Mouse (Mus musculus): ENCODE measurements around the gene Jmjd8.
A peak's percentile ranks its signal among the peaks of the same experiment; 100 is the strongest.

Gene Jmjd8

DNA sequence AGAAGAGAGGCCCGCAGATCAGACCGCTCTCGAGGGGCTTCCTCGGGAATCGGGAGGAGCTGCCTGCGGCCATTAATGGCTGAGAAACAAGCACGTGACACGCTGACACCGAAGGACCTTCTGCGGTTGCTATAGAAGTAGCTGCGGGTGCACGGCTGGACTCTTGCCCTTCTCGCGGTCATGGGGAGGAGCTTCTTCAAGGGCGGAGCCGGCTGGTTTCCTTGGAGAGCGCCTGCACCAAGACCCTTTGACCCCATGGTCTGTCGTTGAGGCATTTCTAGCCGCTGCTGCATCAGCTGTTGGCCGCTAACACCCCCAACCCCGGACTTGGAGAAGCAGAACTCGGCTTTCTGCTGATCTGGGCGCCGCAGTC is 4.6 kb downstream of the Jmjd8 start, which contains the start of gene Stub1:
Gene Stub1 (minus strand): TSS at position 114 of the 373 bp plus-strand sequence.
- DNase-seq (ENCODE audit: low read depth): peak; percentile 89

DNA sequence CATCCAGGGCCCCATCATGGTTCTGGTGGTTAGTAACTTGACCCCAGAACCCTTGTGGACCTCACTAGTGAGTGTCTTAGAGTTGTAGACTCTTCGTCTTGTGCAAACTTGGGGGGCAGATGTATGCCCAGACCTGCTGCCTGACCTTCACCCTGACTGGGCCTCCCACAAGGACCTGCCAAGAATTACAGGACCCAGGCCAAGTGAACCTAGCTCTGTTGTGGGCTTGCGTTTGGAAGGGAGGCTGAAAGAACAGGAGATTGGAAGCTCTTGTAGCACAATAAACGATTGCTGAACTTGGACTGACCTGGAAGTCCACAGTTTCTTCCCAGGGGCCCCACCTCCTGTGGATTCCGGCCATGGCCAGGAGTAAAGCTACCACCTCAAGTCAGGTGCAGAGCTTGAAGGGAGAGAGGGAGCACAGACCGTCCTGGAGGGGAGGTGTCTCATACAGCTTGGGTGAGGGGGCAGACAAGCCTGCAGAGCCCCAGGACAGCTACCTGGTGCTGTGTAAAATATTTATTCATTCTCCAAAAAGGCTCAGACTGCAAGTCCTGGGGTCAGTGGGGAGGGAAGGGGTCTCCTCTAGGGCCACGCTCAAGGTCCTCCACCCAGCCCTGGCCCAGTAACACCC is 5.4 kb downstream of the Jmjd8 start:
- no peak for DNase-seq (ENCODE audit: low read depth)

DNA sequence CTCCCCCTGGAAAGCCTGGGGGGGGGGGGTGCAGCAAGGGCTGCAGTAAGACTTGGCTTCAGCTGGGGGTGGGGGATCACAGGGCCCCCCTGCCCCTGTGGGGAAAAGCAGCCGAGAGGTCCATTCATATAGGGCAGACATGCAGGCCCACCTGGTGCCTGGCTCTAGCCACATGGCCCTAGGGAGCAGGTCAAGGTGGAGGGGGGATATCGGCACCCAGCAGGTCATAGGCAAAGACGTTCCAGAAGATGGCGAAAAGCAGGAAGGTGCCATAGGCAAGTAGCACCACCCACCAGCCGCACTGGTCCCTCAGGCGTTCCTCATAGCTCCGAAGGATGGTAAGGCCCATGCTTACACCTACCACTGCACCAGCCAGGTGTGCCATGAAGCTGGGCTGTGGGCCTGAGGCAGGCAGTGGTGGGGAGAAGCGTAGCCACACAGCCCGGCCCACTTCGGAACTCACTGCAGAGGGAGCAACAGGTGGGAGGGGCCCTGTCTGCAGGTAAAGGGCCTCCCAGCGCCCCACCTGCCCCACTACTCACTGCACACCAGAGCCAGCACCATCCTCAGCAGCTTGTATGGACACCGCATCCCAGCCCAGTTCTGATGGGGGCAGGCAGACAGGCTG is 6.0 kb downstream of the Jmjd8 start:
- no peak for DNase-seq (ENCODE audit: low read depth)

DNA sequence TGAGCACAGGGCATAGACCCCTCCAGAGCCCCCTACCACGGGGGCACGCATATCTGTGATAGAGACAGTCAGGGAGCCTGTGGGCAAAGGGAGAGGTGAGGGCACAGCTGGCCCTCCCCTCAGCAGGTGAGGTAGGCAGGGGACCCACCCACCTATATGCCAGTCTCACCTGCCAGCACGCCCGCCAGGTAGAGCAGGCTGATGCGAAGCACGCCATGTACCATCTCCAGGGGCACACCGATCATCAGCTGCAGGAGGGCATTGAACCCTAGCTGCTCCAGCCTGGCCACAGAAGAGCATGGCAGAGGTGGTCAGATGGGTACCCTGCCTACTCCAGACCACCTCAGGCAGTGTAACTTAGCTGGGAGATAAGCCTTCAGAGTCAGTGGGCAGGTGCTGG is 6.6 kb downstream of the Jmjd8 start:
- DNase-seq (ENCODE audit: low read depth): no peak

DNA sequence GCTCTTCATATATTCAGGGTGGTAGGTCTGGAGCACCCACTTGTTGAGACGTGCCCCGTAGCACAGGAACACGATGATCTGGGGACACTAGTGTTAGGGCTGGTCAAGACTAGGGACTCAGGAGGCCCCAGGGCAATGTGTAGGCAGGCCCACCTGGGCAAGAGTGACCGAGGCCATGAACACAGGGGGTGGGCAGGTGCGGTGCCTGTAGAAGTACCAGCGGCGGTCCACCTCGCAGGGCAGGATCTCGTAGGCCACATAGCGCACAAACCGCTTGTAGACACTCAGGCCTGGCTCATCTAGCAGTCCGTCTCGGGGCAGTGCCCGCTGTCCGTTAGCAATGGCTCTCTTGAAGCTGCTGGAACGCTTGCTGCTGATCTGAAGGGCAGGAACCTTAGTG is 7.1 kb downstream of the Jmjd8 start:
- DNase-seq (ENCODE audit: low read depth): no peak

DNA sequence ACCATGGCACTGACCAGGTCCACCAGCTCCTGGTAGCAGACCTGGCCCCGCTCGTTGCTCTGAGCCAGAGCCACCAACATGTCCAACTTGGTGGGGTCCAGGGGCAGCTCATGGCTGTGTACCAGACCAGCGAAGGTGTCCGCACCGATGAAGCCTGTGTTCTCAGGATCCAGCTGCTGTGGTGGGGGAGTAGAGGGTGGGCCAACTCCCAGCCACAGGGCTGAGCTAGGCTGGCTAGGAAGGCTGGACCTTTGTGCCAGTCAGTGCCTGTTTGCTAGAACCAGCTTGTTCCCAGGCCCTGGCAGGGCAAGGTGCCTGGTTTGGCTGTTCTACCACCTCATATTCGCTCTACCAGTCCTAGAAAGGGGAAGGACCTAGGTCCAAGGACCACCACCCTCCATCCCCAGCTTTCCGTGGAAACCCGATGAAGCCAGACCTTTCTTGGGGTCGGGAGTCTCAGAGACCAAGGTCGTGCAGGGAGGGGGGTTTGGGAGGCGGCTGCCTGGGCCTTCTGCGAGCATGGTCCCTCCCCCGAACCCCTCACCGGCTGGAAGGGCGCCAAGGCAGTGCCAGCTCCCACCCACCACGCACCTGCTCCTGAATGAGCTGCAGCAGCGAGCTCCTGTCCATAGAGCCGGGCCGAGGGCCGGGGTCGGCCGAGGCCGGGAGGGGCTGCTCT is 7.9 kb downstream of the Jmjd8 start:
- no peak for DNase-seq (ENCODE audit: low read depth)

DNA sequence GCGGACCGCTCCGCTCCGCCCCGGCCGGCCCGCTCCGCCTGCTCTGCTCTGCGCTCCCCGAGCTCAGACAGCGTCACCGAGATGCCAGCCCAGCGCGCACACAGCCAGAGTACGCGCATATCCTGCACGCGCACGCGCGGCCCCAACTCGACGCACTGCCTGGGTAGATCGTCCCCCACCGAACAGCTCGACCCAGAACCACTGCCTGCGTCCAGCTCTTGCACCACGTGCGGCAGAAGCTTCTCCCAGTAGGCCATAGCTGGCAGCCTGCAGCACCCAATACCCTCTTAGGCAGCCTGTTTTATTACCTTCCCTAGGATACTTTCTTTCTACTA is 8.4 kb downstream of the Jmjd8 start, which contains the start of gene Rhbdl1:
Gene Rhbdl1 (minus strand): TSS at position 220 of the 335 bp plus-strand sequence.
- DNase-seq (ENCODE audit: low read depth): no peak

DNA sequence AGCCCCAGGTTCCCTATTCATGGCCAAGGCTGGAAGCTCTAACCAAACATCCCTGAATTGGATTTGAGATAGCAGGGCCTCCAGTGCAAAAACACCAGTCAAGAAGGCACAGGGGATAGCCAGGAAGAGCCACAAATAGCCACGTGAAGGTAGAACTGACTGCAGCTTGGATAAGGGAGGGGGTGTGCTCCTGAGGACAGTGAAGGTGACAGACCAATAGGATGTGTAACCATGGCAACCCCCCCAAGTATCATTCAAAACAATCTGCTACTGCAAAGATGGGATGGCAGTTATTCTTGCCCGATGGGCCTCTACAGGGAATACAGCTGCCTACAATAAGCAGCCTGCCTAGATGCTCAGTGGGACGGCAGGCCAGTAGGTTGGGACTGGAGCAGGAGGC is 8.9 kb downstream of the Jmjd8 start:
- DNase-seq (ENCODE audit: low read depth): no peak

DNA sequence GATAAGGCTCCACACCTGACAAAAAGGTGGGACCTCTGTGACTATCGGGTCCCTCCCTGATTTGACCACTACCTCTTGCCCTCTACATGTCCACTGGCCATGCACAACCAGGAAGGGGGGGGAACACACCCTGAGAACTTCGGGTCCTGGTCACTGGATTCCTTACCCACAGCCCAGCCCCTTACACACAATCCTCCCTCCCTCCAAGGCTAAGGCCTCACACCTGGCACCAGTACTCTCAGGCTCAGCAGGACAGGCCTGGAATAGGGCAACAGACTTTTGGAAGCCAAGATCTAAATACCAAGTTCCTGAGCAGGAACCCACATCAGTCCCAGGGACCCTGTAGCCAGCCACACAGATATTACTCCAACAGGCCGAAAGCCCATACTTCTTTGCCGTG is 10.2 kb downstream of the Jmjd8 start:
- DNase-seq (ENCODE audit: low read depth): no peak

DNA sequence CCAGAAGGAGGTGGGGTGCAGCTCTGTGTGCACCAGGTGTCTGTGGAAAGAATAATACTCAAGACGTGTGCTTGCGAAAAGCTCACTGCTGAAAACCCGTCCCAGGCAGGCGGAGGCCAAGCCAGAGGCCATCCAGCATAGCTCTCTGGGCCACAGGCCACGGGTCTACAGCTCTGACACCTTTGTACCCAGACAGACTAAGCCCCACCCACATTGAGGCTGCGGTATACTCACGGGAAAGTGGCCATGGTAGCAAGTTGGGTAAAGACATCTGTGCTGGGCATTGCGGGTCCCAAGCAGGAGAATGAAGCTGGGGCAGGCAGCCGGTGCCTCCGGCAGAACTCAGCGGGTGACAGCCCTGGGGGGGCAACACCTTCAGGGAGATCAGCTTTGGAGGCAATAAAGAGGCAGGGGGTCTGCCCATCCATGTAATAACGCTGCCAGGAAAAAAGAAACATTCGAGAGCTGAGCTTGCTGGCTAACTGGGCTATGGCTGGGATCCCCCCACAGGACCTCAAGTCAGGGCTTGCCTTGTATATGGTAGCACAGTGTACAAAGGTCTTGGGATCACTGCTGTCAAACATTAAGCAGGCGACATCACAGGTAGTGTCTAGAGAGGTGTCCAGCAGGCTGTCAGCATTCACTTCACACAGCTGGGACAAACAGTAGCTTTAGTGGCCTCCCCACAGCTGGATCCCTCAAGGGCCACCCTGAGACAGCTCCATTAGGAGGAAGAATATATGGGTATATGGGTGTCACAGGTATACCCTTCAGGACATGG is 11.0 kb downstream of the Jmjd8 start:
- no peak for DNase-seq (ENCODE audit: low read depth)

DNA sequence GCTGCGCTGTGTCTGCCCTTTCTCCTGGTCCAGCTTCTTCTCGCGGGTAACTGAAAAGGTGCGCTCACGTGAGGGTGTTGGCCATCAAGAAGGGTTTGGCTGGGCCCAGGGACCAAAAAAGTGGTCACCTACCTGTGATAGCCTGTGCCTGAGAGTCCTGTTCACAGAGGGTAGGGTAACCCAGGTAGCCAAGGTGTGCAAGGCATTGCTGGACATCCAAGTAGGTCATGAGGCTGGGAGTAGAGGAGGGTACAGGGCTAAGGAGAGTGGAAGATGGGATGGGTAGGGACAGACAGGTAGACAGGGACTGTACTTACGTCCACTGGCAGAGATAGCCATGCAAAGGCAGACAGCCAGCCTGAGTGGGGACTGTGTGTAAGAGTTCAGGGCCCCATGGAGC is 11.9 kb downstream of the Jmjd8 start:
- no peak for DNase-seq (ENCODE audit: low read depth)

DNA sequence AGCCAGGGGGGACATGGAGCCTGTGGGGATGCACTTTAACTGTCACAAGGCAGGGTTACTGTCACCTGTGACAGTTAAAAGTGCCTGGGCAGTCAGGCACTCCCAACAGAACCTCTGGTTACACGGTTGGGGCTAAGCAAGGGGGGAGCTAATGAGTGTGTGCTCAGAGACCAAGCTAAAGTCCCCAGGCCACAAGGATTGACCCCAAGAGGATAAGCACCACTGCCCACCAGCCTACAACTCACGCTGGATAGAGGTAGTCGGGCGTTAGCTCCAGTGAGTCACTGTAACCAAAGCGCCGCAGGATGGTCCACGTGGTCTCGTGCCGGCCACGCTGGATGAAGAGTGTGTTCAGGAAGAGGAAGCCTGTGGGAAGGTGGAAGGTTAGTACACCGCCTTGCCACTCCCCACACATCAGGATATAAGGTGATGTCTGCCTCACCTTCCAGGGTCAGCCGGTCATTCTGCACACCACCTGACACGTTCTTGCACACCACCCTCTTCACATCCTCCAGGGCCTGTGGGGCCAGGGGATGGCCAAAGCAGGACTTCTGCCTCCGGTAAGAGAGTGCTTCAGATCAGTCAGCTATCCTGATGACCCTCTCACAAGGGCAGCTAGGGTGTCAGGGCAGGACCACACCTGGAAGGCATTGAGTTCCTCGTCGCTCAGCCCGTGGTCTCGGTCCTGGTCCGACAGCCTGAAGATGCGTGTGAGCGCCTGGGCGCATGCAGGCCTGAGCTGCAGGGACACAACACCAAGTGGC is 12.6 kb downstream of the Jmjd8 start, which contains the start of gene Gm20683:
Gene Gm20683 (minus strand): TSS at position 647 of the 764 bp plus-strand sequence.
- DNase-seq (ENCODE audit: low read depth): no peak

DNA sequence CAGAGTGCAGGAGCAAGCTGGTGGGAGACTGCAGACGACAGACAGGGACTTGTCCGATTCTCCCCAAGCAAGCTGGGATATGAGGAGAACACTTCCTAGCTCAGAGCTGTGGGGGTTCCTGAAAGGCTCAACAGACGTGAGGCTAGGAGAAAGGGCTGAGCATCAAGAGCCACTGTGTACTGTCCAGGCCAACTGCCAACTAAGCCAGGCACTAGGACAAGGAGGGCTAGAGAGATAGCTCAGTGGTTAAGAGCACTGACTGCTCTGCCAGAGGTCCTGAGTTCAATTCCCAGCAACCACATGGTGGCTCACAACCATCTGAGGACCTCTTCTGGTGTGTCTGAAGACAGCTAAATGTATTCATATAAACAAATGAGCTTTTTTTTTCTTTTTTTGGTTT is 13.8 kb downstream of the Jmjd8 start:
- no peak for DNase-seq (ENCODE audit: low read depth)

DNA sequence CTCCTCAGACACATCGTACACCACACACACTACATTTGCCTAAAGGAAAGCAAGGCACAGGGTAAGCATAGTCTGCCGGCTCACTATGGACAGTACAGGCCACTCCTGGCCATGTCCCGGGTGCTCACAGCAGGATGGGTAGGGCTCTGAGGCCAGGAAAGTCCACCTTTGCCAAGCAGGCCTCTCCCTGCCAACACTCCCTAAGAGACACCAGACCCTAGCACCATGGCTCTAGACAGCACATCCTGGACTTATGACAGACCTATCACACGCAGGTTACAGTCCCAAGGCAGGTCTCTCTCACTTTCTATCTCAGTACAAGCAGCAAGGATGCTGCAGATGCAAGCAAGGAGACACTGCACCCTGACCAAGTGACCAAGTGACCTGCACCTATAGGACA is 14.5 kb downstream of the Jmjd8 start:
- no peak for DNase-seq (ENCODE audit: low read depth)

DNA sequence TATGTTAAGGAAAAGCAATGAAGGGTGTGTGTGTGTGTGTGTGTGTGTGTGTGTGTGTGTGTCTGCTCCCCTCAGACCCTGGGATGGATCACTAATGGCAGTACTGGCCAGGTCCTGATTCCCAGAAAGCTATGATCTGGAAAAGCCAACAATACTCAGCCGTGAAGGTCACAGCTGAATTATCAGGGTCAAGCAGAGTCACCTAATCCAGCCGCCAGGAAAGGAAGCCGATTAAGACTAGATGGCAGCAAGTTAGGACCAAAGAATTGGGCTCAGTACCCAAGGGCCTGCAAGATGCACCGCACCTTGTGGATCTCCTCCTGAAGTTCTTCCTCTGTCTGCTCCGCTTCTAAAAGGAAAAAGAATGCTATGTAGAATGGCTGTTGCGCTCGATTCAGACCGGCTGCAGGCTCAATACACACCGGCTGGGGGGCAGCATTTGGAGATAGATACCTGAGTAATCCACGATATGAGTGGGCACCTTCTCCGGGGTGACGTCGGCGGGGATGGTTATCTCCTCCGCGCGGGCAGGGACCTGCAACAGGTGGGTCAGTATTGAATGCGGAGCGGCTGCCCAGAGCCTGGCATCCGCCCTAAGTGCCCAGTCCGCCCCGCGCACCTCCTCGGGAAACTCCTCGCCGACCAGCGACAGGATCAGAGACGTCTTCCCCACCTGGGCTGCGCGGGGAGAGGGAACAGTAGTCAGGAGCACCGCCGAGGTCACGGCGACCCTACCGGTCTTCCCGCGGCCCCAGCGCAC is 15.1 kb downstream of the Jmjd8 start:
- no peak for DNase-seq (ENCODE audit: low read depth)

DNA sequence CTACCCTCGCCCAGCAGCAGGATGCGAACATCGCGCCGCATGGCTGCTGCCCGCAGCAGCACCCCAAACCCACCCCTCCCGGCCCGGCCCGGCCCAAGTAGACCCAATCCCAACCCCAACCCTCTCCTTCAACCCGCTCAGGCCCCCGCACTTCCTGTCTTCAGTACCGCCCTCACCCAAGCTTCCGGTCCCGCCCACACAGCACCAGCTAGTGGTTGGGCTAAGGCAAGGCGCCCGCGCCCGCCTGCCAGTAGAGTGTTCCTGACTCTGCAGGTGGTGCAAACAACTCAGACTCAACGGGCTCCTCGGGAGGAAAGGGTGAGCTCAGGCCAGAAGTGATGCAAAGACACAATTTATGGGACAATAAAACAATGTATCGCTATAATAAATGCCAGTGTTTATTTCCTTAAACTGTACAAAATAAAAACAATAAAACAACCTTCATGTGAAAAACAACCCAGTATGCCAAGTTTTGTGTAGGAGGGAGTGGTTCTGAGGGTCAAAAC is 15.8 kb downstream of the Jmjd8 start, which contains the start of gene Rhot2:
Gene Rhot2 (minus strand): TSS at position 456 of the 506 bp plus-strand sequence.
- peak; percentile 78 for DNase-seq (ENCODE audit: low read depth)

DNA sequence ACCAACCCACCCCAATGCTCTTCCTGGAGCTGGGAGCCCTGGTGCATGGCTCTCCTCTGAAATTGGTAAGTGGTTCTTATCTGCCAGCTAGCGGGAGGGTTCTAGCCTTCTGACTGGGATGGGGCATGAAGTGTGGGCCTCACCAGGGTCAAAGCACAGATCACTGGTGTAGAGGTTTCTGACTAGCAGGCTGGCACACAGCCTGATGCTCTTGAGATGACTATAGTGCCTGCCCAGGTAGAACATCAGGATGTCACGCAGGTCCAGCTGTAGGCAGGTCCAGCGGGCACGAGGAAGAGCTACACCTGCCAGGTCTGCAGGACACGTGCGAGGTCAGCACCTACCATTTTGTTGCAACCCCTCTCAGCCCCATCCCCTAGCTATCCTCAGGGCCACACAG is 31.6 kb downstream of the Jmjd8 start:
- DNase-seq (ENCODE audit: low read depth): no peak

DNA sequence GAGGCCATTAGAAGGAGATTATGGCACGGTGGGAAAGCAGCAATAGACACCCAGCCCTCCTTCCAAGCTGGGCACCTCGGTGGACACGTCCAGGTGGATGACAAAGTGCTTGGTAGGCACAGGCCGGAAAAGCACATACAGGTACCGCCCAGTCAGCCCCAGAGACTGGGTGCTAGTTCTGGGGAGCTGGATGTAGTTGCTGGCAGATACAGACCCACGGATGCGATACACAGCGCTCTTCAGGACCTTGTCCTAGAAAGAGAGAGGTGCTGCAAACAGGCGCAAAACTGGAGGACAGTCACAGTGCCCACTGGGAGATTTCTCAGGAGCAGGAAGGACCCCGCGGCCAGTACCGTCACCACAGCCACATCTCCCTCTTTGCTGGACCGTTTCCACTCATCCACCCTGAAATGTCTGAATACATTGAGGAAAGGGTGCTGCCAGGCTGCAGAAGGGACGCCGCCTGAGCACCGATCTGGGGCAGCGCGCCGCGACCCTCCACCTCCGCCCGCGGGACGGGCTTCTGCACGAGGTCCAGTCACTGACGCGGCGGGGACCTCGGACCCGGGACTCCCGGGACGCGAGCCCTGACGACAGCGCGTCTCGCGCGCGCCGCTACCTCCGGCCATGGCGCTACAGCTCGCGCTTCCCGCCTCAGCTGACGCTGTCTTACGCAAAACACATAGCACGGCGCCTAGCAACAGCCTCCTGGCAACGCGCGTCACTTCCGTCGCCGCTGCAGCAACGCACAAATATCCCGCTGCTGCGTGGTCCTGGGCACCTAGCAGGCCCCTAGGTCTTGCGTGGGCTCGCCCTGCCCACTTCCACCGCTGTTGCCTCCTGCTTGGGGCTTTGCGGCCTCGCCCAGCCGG is 32.4 kb downstream of the Jmjd8 start, which contains the start of gene Wdr90:
Gene Wdr90 (minus strand): TSS at position 670 of the 872 bp plus-strand sequence.
- DNase-seq (ENCODE audit: low read depth): peak; percentile 86

DNA sequence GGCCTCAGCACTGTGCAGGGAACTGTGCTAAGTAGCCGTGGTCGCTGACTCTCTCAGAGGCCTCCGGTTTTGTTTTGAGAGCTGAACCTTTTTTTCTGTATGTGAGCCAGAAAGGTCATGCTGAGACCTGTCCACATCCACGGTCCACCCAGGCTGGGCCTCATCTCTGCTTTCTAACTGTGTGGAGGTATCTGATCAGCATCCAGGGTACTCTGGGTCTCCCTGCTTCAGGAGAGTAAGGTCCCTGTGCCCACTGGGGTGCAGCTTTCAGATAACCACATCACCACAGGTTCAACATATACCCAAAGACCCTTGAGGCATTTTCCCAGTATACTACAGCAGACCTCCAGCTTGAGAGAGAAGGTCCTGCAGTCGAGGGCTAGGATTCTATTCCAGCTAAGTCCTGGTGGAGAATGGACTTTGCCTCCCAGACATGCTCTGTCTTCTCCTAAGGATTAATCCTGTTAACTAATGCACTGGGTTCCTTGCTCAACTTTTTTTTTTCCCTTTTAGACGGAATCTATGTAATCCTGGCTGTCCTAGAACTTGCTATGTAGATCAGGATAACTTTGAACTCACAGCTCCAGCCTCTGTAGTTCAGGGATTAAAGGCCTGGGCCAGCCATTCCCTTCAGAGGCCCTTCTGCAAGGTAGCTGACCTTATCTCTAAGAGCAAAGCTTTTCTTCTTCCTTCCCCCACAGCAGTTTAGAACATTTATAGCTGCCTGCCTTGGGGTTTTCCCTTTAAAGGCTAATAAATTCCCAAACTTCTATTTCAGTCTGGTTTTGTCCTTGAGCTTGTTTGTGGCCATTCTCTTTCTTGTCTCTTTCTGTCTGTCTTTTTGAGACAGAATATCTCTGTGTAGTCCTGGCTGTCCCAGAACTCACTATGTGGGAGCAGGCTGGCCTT is 33.3 kb downstream of the Jmjd8 start:
- no peak for DNase-seq (ENCODE audit: low read depth)

All from fibroblast of lung, adult 2 months (primary cell).